Comparison of ENCODE assay signal across 14 mouse cellular contexts in the genomic region with DNA sequence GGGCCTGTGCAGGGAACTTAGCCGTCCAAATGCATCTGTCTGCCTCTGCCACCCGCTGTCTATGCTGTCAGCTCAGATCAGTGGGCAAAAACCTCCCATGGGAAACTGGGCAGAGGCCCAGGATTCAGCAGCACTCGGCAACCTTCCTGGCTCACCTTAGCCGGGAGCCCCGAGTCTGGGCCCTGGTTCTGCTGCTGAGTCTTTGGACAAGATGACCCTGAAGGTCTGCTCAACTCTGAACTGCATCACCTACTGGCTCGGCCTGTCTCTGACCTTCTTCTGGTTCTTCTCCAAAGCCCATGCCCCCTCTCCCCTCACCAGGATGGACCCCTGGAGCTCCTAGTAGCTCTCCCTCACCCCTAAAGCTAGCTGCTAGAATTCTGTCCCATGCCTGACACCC. TPM values are rescaled to one million over a fixed set of nuclear protein-coding genes. Genes with fewer than 3 reads are reported as not detected.
DNase-seq lines count a peak whose midpoint lies in the region; ATAC-seq and TF ChIP-seq lines count a peak whose summit lies in the region.
"Had no signal": no experiment of that assay in that cellular context is flagged by ENCODE, and none has a peak within 500 bp of the region (broad histone marks: within the 10 kb centered on the region; RNA-seq: fewer than 3 reads in every experiment).

No protein-coding gene starts in this region.

- peak overlapping the region; percentile 10; the same call in 1 of the 2 replicates for H3K4me3 ChIP-seq in heart, embryonic 12.5 days
- H3K4me3 ChIP-seq in neural tube, embryonic 11.5 days (ENCODE audit: low read depth, low read length), result no peak overlapping the region
- no peak overlapping the region for H3K4me3 ChIP-seq in hindbrain, embryonic 13.5 days
- no peak overlapping the region for H3K4me3 ChIP-seq in stomach, postnatal 0 days (ENCODE audit: low read depth, low read length)

- H3K27ac ChIP-seq in heart, embryonic 12.5 days (ENCODE audit: poor library complexity, severe bottlenecking), result peak overlapping the region; percentile 74
- H3K27ac ChIP-seq in neural tube, embryonic 11.5 days (ENCODE audit: low read depth, low read length), result peak overlapping the region; percentile 42; the same call in 1 of the 2 replicates
- H3K27ac ChIP-seq in hindbrain, embryonic 13.5 days, result no peak overlapping the region
- H3K27ac ChIP-seq in stomach, postnatal 0 days (replicated peaks), result no peak overlapping the region

- no peaks in the 10 kb centered on the region for H3K9me3 ChIP-seq in heart, embryonic 12.5 days (replicated peaks)
- no peaks in the 10 kb centered on the region for H3K9me3 ChIP-seq in neural tube, embryonic 11.5 days (ENCODE audit: control insufficient read depth, low read length)
- no peaks in the 10 kb centered on the region for H3K9me3 ChIP-seq in hindbrain, embryonic 13.5 days
- no peaks in the 10 kb centered on the region for H3K9me3 ChIP-seq in stomach, postnatal 0 days (ENCODE audit: control insufficient read depth, low read length)

- no peak for TF ChIP-seq EP300 in stomach, postnatal 0 days (optimal IDR thresholded peaks at IDR 0.05)

- H3K36me3 ChIP-seq in heart, embryonic 12.5 days, result peaks cover 74% of the 10 kb centered on the region
- peaks cover 2% of the 10 kb centered on the region; the same call in 1 of the 2 replicates for H3K36me3 ChIP-seq in neural tube, embryonic 11.5 days (ENCODE audit: control insufficient read depth, insufficient read depth, low read length)
- peaks cover 18% of the 10 kb centered on the region for H3K36me3 ChIP-seq in hindbrain, embryonic 13.5 days
- peaks cover 16% of the 10 kb centered on the region for H3K36me3 ChIP-seq in stomach, postnatal 0 days (ENCODE audit: control insufficient read depth, insufficient read depth, low read length)

- H3K27me3 ChIP-seq in heart, embryonic 12.5 days (replicated peaks), result no peaks in the 10 kb centered on the region
- peaks cover 12% of the 10 kb centered on the region for H3K27me3 ChIP-seq in neural tube, embryonic 11.5 days (ENCODE audit: control insufficient read depth, insufficient read depth, low read length)
- H3K27me3 ChIP-seq in hindbrain, embryonic 13.5 days, result peaks cover 32% of the 10 kb centered on the region
- H3K27me3 ChIP-seq in stomach, postnatal 0 days (ENCODE audit: control insufficient read depth, insufficient read depth, low read length), result no peaks in the 10 kb centered on the region

- H3K4me1 ChIP-seq in heart, embryonic 12.5 days (replicated peaks), result peaks cover 76% of the 10 kb centered on the region
- H3K4me1 ChIP-seq in neural tube, embryonic 11.5 days (ENCODE audit: control insufficient read depth, insufficient read depth, low read length), result peaks cover 14% of the 10 kb centered on the region; the same call in 1 of the 2 replicates
- H3K4me1 ChIP-seq in hindbrain, embryonic 13.5 days (replicated peaks), result peaks cover 39% of the 10 kb centered on the region
- peaks cover 13% of the 10 kb centered on the region; the same call in 1 of the 2 replicates for H3K4me1 ChIP-seq in stomach, postnatal 0 days (replicated peaks; ENCODE audit: control insufficient read depth, insufficient read depth)

- H3K9ac ChIP-seq in heart, embryonic 12.5 days, result peak overlapping the region; percentile 53
- H3K9ac ChIP-seq in neural tube, embryonic 11.5 days (ENCODE audit: low read length), result no peak overlapping the region; the same call in 1 of the 2 replicates
- H3K9ac ChIP-seq in hindbrain, embryonic 13.5 days, result 0 out of 2 replicates have a peak overlapping the region, but pooled peaks have one; percentile 24
- 0 out of 2 replicates have a peak overlapping the region, but pooled peaks have one; percentile 23 for H3K9ac ChIP-seq in stomach, postnatal 0 days (ENCODE audit: low read length)

- no peak for ATAC-seq in heart, embryonic 12.5 days (ENCODE audit: insufficient number of reproducible peaks, low FRiP score)
- ATAC-seq in neural tube, embryonic 11.5 days (ENCODE audit: insufficient read depth, low FRiP score, low TSS enrichment), result no peak
- no peak for ATAC-seq in hindbrain, embryonic 13.5 days (ENCODE audit: low FRiP score)
- ATAC-seq in stomach, postnatal 0 days (ENCODE audit: low FRiP score, low TSS enrichment), result no peak

- TF ChIP-seq CTCF in stomach, postnatal 0 days (IDR thresholded peaks at IDR 0.05; ENCODE audit: low read depth), result no peak

- WGBS in heart, embryonic 12.5 days, result 47% methylated on average over 6 of the region's 6 CpGs
- 79% methylated on average over 6 of the region's 6 CpGs for WGBS in neural tube, embryonic 11.5 days
- WGBS in hindbrain, embryonic 13.5 days, result 74% methylated on average over 6 of the region's 6 CpGs
- 69% methylated on average over 6 of the region's 6 CpGs for WGBS in stomach, postnatal 0 days

- no peak for DNase-seq in heart, adult 9 months (ENCODE audit: low spot score in 2 of 2)
- no peak for DNase-seq in neural tube, embryonic 11.5 days (ENCODE audit: low spot score)
- DNase-seq in neural tube, embryonic 10.5 days (ENCODE audit: extremely low spot score, low spot score), result no peak
- no peak for DNase-seq in stomach, postnatal 0 days (ENCODE audit: low spot score)
- DNase-seq in adrenal gland, postnatal 10 days, result no peak
- DNase-seq: adrenal gland, adult 2 months; kidney, postnatal 14 days; left cerebral cortex, postnatal 4 days; lung, postnatal 10 days; right cerebral cortex, postnatal 14 days; thymus, postnatal 4 days had no signal

- peak overlapping the region; percentile 86 for H3K4me2 ChIP-seq in heart, embryonic 12.5 days
- H3K4me2 ChIP-seq in neural tube, embryonic 11.5 days (ENCODE audit: low read depth), result peak overlapping the region; percentile 3; the same call in 1 of the 2 replicates
- no peak overlapping the region for H3K4me2 ChIP-seq in hindbrain, embryonic 13.5 days
- no peak overlapping the region for H3K4me2 ChIP-seq in stomach, postnatal 0 days (replicated peaks; ENCODE audit: low read depth)

RNA-seq across cellular contexts. Expression of a gene that starts 30.3 kb away (rescaled TPM):
- polyA plus RNA-seq in heart, embryonic 12.5 days (2016; fragmentation: Nextera tagmentation; extraction: Ambion mirVana), result 12.4 and 12.5 TPM in 2 replicates
- 4.1 and 5.2 TPM in 2 replicates for polyA plus RNA-seq in neural tube, embryonic 11.5 days (2014; fragmentation: Nextera tagmentation; extraction: Ambion mirVana)
- 6.6 and 6.7 TPM in 2 replicates for polyA plus RNA-seq in hindbrain, embryonic 13.5 days (2015; fragmentation: Nextera tagmentation; extraction: Ambion mirVana)
- 4.3 and 4.6 TPM in 2 replicates for polyA plus RNA-seq in stomach, postnatal 0 days (2015; fragmentation: Nextera tagmentation; extraction: Ambion mirVana)
- total RNA-seq in adrenal gland, postnatal 10 days (2021), result 10 to 100 TPM; 30.9 to 32.3 TPM

RNA-seq across cellular contexts. Expression of a gene that starts 54.5 kb away (rescaled TPM):
- polyA plus RNA-seq in heart, embryonic 12.5 days (2016; fragmentation: Nextera tagmentation; extraction: Ambion mirVana), result 0.90 and 1.00 TPM in 2 replicates
- not detected in 2 replicates for polyA plus RNA-seq in neural tube, embryonic 11.5 days (2014; fragmentation: Nextera tagmentation; extraction: Ambion mirVana)
- 0.96 and 1.2 TPM in 2 replicates for polyA plus RNA-seq in hindbrain, embryonic 13.5 days (2015; fragmentation: Nextera tagmentation; extraction: Ambion mirVana)
- polyA plus RNA-seq in stomach, postnatal 0 days (2015; fragmentation: Nextera tagmentation; extraction: Ambion mirVana), result 0.16 and 0.25 TPM in 2 replicates
- under 1 TPM in 1 of 2 experiments, not detected in 1; 0.18 TPM for total RNA-seq in adrenal gland, postnatal 10 days (2021)
- total RNA-seq: layer of hippocampus, postnatal 14 days had no signal

Comparison
In these comparisons a context has a peak if more than half of its experiments do, and no peak if none do; other contexts are left out.
1. H3K27ac ChIP-seq: peak in heart, embryonic 12.5 days (single experiment) and neural tube, embryonic 11.5 days (single experiment); none in hindbrain, embryonic 13.5 days (single experiment) and stomach, postnatal 0 days (single experiment).
2. H3K4me2 ChIP-seq: peak in heart, embryonic 12.5 days (single experiment) and neural tube, embryonic 11.5 days (single experiment); none in hindbrain, embryonic 13.5 days (single experiment) and stomach, postnatal 0 days (single experiment).